Mouse (Mus musculus) gastrocnemius, postnatal 4 days (tissue): ENCODE data around the gene Stat5b. TPM values are rescaled to one million over a fixed set of nuclear protein-coding genes. Genes with fewer than 3 reads are reported as not detected.
A peak's percentile ranks its signal among the peaks of the same experiment; 100 is the strongest.

Experiments used
- DNase-seq, 2 experiments: peaks; one replicate each; pipeline ENCODE4 v3.0.0; 2021 to 2022; ENCODE audit warnings: low spot score in 2 of 2, mixed read lengths in 2 of 2
- total RNA-seq, 2 experiments: library from RNA; stranded (reverse); gene quantifications; 2 replicates each; pipeline ENCODE4 v1.2.3; 2021

The Stat5b gene
- total RNA-seq, 2 experiments from 2014 or later = 76.1 to 90.4 TPM

DNA sequence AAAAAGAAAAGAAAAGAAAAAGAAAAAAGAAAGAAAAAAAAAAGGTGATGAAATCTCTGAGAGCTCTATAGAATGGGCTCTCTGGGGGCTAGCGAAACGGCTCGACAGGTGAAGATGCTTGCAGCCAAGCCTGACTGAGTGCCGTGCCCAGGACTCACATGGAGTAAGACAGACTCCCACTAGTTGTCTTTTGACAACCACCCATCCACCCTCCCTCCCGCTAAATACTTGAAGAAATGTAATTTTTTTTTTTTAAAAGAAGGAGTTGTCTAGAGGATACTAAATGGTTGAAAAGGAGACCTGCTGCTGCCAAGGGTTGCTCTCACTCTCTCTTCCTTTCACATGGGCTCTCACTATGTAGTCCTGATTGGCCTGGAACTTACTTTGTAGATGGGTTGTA is 111.8 kb downstream of the Stat5b start:
- DNase-seq = peak in 1 of 2 experiments; percentile 11

DNA sequence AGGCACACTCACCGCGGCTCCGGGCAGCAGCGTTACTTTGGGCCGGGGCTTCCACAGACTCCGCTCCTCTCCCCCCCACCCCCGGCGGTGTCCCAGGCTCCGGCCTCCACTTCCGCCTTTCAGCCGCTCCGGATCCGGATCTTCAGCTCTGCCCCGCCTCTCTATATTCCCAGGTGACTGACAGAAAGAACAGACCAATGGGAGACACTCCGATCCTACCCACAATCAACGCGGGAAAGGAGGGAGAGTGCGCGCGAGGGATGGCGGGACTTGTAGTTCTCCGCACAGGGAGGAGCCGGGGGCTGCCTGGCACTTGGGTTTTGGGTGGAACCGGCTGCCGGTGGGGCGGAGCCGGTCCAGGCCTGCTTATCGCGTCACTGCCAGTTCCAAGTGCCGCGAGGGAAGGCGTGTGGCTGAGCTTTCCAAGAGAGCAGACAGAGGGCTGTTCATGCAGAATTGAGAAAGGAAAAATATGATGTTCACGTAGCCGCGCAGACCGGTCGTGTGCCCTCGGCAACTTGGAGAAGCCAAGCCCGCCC is 112.4 kb downstream of the Stat5b start, which contains the start of gene Rab5c:
Gene Rab5c (minus strand): TSS at position 150 of the 539 bp plus-strand sequence.
- DNase-seq = peak; percentile 93 to 98

DNA sequence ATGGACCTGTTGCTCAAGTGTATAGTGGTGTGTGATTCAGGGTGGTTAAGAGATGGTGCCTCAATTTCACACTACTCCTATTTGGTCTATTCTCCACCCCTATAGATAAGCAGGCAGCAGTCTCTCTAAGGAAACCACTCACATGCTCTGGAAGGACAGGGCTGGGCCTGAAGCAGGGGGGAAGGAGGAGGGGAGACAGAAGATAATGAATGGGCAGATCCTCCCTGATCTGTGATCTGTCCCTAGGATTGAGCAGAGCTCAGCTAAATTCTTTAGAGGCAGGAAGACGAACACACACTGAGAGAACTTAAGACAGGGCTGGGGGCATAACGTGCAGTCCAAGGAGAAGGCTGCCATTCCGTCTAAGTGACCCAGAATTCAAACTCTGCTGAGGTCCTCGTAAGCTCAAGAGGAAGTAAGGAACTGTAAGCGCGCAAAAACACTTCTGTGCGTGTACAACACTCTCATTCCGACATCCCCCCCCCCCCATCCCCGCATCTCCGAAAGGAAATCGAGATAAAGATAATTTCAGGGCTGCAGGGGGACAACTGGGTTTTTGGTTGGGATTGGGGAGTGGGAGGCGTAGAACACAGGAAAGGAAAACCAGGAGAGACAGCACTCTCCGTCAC is 113.3 kb downstream of the Stat5b start:
- no peak for DNase-seq

GRCm38 (mm10) chr11:100736746-100737080 is 113.8 kb downstream of the Stat5b start:
- no peak for DNase-seq

DNA sequence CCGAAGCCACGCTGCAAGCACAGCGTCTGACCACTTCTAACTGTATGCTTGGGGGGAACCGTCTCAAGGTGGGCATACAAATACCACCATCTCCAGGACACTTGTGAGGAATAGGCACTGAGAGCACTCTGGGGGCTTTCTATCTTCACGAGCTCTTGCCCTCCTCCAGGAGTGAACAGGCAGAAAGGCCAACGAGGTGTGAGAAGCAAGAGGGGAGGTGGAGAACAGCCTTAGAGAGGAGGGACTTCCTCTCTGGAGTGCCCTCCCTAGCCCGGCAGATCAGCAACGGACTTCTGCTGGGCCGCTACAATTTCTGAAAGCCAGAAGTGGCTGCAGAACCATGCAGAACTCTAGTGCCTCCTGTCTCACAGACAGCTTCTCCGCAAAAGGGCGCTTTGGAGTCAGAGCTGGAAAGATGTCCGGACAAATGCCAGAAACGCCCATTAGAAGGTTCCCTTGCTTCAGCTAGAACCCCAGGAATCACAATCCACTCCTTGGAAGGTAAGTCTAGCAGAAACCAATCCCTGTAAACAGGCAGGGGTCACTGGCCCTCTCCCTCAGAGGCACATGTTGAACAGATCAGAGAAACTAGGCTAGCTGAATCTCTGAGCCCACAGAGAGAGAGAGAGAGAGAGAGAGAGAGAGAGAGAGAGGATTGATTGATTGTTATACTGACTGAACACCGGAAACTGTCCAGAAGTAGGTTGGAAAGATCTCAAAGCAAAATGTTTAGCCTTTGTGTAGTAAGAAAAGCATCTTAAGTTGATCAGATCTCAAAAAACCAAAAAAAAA is 114.4 kb downstream of the Stat5b start:
- peak in 1 of 2 experiments; percentile 6 for DNase-seq

- no peak for DNase-seq
Observed at GRCm38 (mm10) chr11:100735134-100735865, 115.2 kb downstream of the Stat5b start.

Other genes with a start within 250 kb of the Stat5b start
- gene Nkiras2, start 231.5 kb downstream of the Stat5b start, total RNA-seq = 10 to 100 TPM; 42.5 to 43.7 TPM
- 100 to 1,000 TPM; 192 to 239 TPM for gene Dnajc7, start 230.6 kb downstream of the Stat5b start, total RNA-seq
- gene Zfp385c, start 158.3 kb downstream of the Stat5b start, total RNA-seq = 1 to 10 TPM; 1.9 to 2.2 TPM
- gene Dhx58, start 146.5 kb downstream of the Stat5b start, total RNA-seq = 1 to 10 TPM; 1.0 to 1.1 TPM
- 10 to 100 TPM; 20.6 to 21.6 TPM for gene Kat2a, start 138.3 kb downstream of the Stat5b start, total RNA-seq
- gene Hspb9, start 136.9 kb downstream of the Stat5b start, total RNA-seq = not detected
- 10 to 100 TPM; 76.7 to 79.7 TPM for gene Rab5c, start 112.5 kb downstream of the Stat5b start, total RNA-seq
- gene Kcnh4, start 90.8 kb downstream of the Stat5b start, total RNA-seq = under 1 TPM in 1 of 2 experiments, not detected in 1; 0.10 TPM
- gene Hcrt, start 87.8 kb downstream of the Stat5b start, total RNA-seq = not detected
- 1 to 10 TPM; 9.0 to 9.5 TPM for gene Ghdc, start 79.8 kb downstream of the Stat5b start, total RNA-seq
- 10 to 100 TPM; 35.6 to 41.4 TPM for gene Stat5a, start 8.6 kb upstream of the Stat5b start, total RNA-seq
- gene Stat3, start 88.8 kb upstream of the Stat5b start, total RNA-seq = 10 to 100 TPM; 71.5 to 75.1 TPM
- 100 to 1,000 TPM; 385 to 413 TPM for gene Cavin1, start 120.2 kb upstream of the Stat5b start, total RNA-seq
- 10 to 100 TPM; 70.3 to 73.5 TPM for gene Atp6v0a1, start 158.7 kb upstream of the Stat5b start, total RNA-seq
- gene Naglu, start 219.3 kb upstream of the Stat5b start, total RNA-seq = 10 to 100 TPM; 11.4 to 12.8 TPM
- under 1 TPM; 0.20 to 0.21 TPM for gene Hsd17b1, start 227.7 kb upstream of the Stat5b start, total RNA-seq
- 10 to 100 TPM; 15.1 to 17.8 TPM for gene Coasy, start 231.8 kb upstream of the Stat5b start, total RNA-seq
- 10 to 100 TPM; 13.1 to 13.4 TPM for gene Mlx, start 236.6 kb upstream of the Stat5b start, total RNA-seq
- 1 to 10 TPM; 4.9 to 6.2 TPM for gene Psmc3ip, start 244.7 kb upstream of the Stat5b start, total RNA-seq